18 mouse cellular contexts compared by ENCODE assay signal in the genomic region with DNA sequence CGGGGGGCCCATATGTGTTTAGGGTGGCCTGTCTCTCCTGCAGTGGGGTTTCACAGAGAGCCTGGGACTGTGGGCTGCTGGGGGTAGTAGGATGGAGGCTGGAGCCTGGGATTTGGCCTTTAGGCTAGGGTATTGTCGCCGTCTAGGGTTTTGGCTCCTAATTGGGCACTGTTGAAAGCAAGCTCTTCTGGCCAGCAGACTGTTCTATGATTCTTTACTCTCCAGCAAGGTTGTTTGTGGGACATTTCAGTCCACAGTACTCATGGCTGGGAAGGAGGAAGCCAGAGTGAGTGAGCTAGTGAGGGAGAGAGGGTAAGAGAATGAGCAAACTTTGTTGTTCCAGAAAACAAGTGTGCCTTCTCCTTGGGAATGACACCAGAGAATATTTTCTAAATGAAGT.
"Had no signal": no experiment of that assay in that cellular context is flagged by ENCODE, and none has a peak within 500 bp of the region (broad histone marks: within the 10 kb centered on the region; RNA-seq: fewer than 3 reads in every experiment).

No protein-coding gene starts in this region.

- H3K27me3 ChIP-seq: limb, embryonic 12.5 days; liver, embryonic 12.5 days; liver, embryonic 15.5 days; lung, embryonic 15.5 days had no signal

- H3K4me1 ChIP-seq: liver, embryonic 12.5 days; liver, embryonic 15.5 days; megakaryocyte, embryonic 14.5 days had no signal

- H3K9me3 ChIP-seq: limb, embryonic 12.5 days; liver, embryonic 12.5 days; liver, embryonic 15.5 days; lung, embryonic 15.5 days; megakaryocyte, embryonic 14.5 days had no signal

- H3K4me3 ChIP-seq: left cerebral cortex, adult 2 months; limb, embryonic 12.5 days; liver, embryonic 12.5 days; liver, embryonic 15.5 days; lung, embryonic 15.5 days; megakaryocyte, embryonic 14.5 days had no signal

- H3K9ac ChIP-seq: limb, embryonic 12.5 days; liver, embryonic 12.5 days; liver, embryonic 15.5 days; lung, embryonic 15.5 days had no signal

- H3K27ac ChIP-seq: left cerebral cortex, adult 2 months; limb, embryonic 12.5 days; liver, embryonic 12.5 days; liver, embryonic 15.5 days; lung, embryonic 15.5 days; stomach, postnatal 0 days had no signal

- H3K4me2 ChIP-seq: limb, embryonic 12.5 days; liver, embryonic 12.5 days; liver, embryonic 15.5 days; lung, embryonic 15.5 days; midbrain, embryonic 11.5 days had no signal

- H3K36me3 ChIP-seq: limb, embryonic 12.5 days; liver, embryonic 12.5 days; liver, embryonic 15.5 days; lung, embryonic 15.5 days had no signal

- ATAC-seq: liver, embryonic 12.5 days had no signal

- DNase-seq: kidney, postnatal 14 days; layer of hippocampus, postnatal 36 days; liver; lung, adult 18-20 months; lung, postnatal 10 days; lung, postnatal 36 days; midbrain, embryonic 14.5 days; thymus, adult 2 months; thymus, postnatal 14 days; thymus, postnatal 4 days had no signal
